Mouse (Mus musculus) stomach, embryonic 16.5 days (tissue): ENCODE measurements around the gene Rptor. TPM values are rescaled to one million over a fixed set of nuclear protein-coding genes. Genes with fewer than 3 reads are reported as not detected.
A peak's percentile ranks its signal among the peaks of the same experiment; 100 is the strongest.

Experiments
- ATAC-seq: fragments of 200-750 bp; cut with Nextera tagmentation; 2 replicates; pipeline ENCODE4 v1.8.0; 2017; ENCODE audit warnings: moderate number of reproducible peaks, moderate TSS enrichment; ENCODE audit not compliant: insufficient read depth, low FRiP score
- H3K27ac ChIP-seq: fragments of 300-500 bp; sonication (generic); 2 replicates; pipeline ENCODE4 v1.5.1; 2014; ENCODE audit warnings: low read length
- H3K27me3 ChIP-seq: fragments of 300-500 bp; sonication (generic); 2 replicates; pipeline ENCODE4 v1.6.1; 2014; ENCODE audit warnings: low read length, control low read depth, mixed read lengths; ENCODE audit not compliant: control insufficient read depth, insufficient read depth
- H3K36me3 ChIP-seq: fragments of 300-500 bp; sonication (generic); 2 replicates; pipeline ENCODE4 v1.6.1; 2014; ENCODE audit warnings: low read length; ENCODE audit not compliant: control insufficient read depth, insufficient read depth
- H3K4me1 ChIP-seq: fragments of 300-500 bp; sonication (generic); 2 replicates; pipeline ENCODE4 v1.6.1; 2014; ENCODE audit warnings: low read length, control low read depth, mixed read lengths; ENCODE audit not compliant: control insufficient read depth, insufficient read depth
- H3K4me2 ChIP-seq: fragments of 300-500 bp; sonication (generic); 2 replicates; pipeline ENCODE4 v1.6.1; 2014; ENCODE audit warnings: low read depth, low read length, mixed read lengths
- H3K4me3 ChIP-seq: fragments of 300-500 bp; sonication (generic); replicated peaks from 2 replicates; pipeline ENCODE4 v1.5.1; 2014; ENCODE audit warnings: mild to moderate bottlenecking, low read length
- H3K9ac ChIP-seq: fragments of 300-500 bp; sonication (generic); 2 replicates; pipeline ENCODE4 v1.6.1; 2014; ENCODE audit warnings: low read length
- H3K9me3 ChIP-seq: fragments of 300-500 bp; sonication (generic); replicated peaks from 2 replicates; pipeline ENCODE4 v1.6.1; 2016; ENCODE audit warnings: low read length, control low read depth; ENCODE audit not compliant: control insufficient read depth
- WGBS: fragments of 180-500 bp; shearing (Covaris S2); extraction: QIAGEN DNeasy Blood & Tissue Kit; methylation state at CpG from one replicate; pipeline ENCODE4 v1.1.7; 2014; 5-methylcytosine and 5-hydroxymethylcytosine counted together
- polyA plus RNA-seq: library from polyadenylated mRNA; unstranded; fragments of >200 nt; fragmentation: Nextera tagmentation; extraction: Ambion mirVana; gene quantifications from 2 replicates; pipeline ENCODE4 v1.2.1, GENCODE M21; 2015

Rptor gene
- polyA plus RNA-seq, 1 experiment from 2014 or later, result 6.1 TPM

DNA sequence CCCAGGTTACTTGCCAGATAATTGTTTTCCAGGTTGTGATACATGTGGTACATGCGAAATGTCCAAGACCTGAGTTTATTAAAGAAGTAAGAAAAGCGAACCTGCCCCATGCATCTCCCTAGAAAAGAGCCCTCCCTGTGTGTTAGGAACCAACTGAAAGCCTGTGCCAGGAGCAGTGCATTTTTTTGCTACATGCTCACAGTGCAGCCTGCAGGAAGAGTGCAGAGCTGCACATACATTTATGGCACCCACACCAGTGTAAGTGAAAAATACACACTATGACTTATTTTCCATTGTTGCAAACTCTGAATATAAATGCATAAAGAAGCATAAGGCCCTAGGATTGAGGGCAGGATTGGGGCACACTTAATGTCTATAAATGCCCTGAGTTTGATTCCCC is 178.5 kb downstream of the Rptor start:
- H3K27ac ChIP-seq, result no peak overlapping the region
- 91% methylated on average over 2 of the region's 2 CpGs for WGBS
- H3K27me3 ChIP-seq, result no peaks in the 10 kb centered on the region
- ATAC-seq, result no peak
- no peak overlapping the region for H3K4me2 ChIP-seq
- no peak overlapping the region for H3K9ac ChIP-seq
- no peak overlapping the region for H3K4me3 ChIP-seq
- H3K9me3 ChIP-seq, result peaks cover 3% of the 10 kb centered on the region; the same call in 1 of the 2 replicates
- H3K4me1 ChIP-seq, result peaks cover 9% of the 10 kb centered on the region
- H3K36me3 ChIP-seq, result no peaks in the 10 kb centered on the region

DNA sequence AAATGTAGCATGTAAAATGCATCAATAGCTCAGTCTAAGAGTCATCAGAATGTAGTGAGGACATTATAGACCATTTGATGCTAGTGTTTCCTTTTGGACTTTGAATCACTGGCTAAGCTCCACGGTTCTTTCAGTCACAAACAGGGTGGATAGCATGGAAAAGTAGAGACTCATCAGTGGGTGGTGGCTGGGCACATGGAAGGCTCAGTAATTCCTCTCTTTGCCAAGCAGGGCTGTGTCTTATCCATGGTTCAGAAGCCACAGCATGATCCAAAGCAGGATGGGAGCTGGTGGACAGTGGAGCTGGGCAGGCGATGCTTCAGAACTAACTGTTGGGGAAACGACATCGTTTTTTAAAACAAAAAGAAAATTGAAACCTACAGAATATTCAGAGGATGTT is 179.0 kb downstream of the Rptor start:
- H3K9me3 ChIP-seq, result no peaks in the 10 kb centered on the region
- H3K4me1 ChIP-seq, result peaks cover 9% of the 10 kb centered on the region
- 91% methylated on average over 4 of the region's 4 CpGs for WGBS
- H3K27me3 ChIP-seq, result no peaks in the 10 kb centered on the region
- no peaks in the 10 kb centered on the region for H3K36me3 ChIP-seq
- no peak overlapping the region for H3K9ac ChIP-seq
- ATAC-seq, result no peak
- no peak overlapping the region for H3K4me2 ChIP-seq
- H3K27ac ChIP-seq, result no peak overlapping the region
- H3K4me3 ChIP-seq, result no peak overlapping the region

DNA sequence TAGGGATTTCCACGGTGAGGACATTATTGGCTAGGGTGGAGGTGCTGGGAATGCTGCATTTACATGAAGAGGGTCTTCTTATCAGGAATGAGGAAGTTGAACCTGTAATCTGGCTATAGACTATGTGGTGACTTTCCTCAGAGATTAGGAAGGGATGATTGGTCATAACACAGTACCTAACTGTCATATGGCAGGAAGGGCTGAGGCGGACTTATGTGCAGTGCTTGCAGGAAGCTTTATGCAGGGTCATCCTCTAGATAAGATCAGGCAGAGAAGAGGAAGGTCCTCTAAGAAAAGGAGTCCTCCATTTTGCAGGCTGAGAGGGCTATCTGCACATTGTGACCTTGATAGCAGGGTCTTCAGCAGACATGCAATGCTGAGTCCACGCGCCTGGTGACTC is 180.9 kb downstream of the Rptor start:
- Histone ChIP-seq H3K4me2 (no peak overlapping the region), H3K9me3 (no peaks in the 10 kb centered on the region), H3K27me3 (no peaks in the 10 kb centered on the region), H3K9ac (no peak overlapping the region), H3K4me3 (no peak overlapping the region), H3K36me3 (no peaks in the 10 kb centered on the region), H3K27ac (no peak overlapping the region), H3K4me1 (peaks cover 10% of the 10 kb centered on the region)
- WGBS, result 86% methylated on average over 4 of the region's 4 CpGs
- no peak for ATAC-seq

DNA sequence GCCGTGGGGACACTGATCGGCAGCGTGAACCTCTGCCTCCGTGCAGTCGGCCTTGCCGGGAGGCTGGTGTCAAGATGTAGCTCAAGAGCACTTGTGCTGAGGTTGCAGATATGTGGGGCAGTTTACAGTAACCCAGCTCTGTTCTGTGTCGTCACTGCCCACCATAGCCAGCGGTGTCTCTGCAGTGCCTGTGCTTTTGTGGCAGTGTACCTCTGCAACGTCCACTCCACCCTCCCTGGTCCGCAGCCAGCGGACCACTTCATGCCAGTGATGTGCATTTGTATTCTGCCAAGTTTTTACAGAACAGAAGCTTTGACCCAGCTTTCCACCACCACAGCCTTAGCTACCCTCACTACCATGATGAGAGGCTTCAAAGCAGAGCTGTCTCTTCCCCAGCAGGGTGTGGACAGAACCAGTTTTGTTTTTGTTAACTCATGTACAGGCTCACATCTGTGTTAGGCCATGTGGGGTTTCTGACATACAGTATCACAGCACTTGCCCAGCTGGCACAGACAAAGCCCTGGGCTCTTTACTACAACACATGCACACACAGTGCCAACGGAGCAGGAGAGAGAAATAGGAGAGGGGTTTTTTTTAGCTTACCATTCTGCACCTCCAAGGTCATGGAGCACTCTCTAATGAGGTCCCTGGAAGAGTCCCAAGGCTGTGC is 182.1 kb downstream of the Rptor start:
- H3K4me3 ChIP-seq, result no peak overlapping the region
- no peak overlapping the region for H3K27ac ChIP-seq
- no peaks in the 10 kb centered on the region for H3K27me3 ChIP-seq
- H3K36me3 ChIP-seq, result no peaks in the 10 kb centered on the region
- 89% methylated on average over 12 of the region's 12 CpGs for WGBS
- peaks cover 12% of the 10 kb centered on the region for H3K4me1 ChIP-seq
- no peak overlapping the region for H3K4me2 ChIP-seq
- ATAC-seq, result no peak
- H3K9ac ChIP-seq, result no peak overlapping the region
- no peaks in the 10 kb centered on the region for H3K9me3 ChIP-seq

DNA sequence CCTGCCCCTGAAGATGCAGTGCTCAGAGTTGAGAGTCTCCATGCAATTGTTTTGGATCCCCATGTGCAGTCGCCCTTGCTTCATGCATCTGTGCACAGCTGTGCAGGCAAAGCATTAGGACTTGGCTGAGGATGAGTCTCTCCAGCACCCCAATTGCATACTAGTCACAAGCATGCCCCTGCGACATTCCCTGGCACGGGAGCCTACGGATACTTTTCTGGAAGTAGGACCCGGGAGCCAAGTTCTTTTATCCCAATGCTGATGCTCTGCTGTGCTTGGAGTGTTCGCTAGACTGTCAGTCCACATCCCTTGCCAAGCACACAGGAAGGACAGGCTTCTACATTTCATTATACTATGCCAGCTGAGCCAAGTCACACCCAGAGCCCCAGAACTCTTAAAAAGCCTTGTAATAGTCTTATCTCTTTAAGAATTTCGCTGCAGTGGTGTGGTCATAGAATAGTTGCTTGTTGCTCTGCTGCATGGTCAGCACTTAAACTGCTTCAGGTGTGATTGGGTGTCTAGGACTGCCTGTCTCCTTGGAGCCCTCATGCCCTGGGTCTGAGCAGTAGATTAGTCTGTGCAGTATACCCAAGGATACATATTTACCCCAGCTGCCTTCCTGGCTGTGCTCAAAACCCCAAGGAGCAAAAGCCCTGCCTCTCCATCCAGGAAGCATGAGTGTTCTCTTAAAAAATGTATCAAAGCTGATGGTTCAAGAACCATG is 183.1 kb downstream of the Rptor start:
- ATAC-seq, result no peak

DNA sequence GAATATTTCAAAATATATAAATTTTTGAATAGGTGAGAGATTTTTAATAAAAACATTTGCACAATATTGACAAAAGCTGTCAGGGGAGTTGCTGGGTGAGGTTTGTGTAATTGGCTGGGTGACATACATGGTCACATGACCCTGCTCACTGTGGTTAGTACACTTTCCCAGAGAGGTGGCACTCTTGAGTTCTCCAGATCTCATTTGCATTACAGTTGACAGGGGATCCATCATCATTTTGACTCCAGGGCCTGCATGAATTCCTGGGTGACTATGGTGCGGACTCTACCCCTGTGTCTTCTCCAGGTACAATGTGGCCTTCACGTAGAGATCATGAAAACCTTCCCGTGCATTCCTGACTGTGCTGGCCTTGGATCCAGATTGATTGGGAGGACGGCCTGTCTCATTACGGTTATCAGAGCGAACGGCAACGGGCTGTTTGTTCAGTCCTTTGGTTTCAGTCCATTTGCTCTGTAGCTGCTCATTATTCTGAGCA is 183.7 kb downstream of the Rptor start:
- Histone ChIP-seq H3K4me3 (no peak overlapping the region), H3K27ac (no peak overlapping the region), H3K4me1 (peaks cover 12% of the 10 kb centered on the region), H3K36me3 (no peaks in the 10 kb centered on the region), H3K27me3 (no peaks in the 10 kb centered on the region), H3K9ac (no peak overlapping the region), H3K4me2 (no peak overlapping the region), H3K9me3 (no peaks in the 10 kb centered on the region)
- peak; percentile 68; the same call in 1 of the 2 replicates for ATAC-seq
- 68% methylated on average over 8 of the region's 8 CpGs for WGBS

More for the DNA sequence above, 183.1 kb downstream of the Rptor start:
- Histone ChIP-seq H3K27ac (peak overlapping the region; percentile 9), H3K36me3 (no peaks in the 10 kb centered on the region), H3K4me3 (no peak overlapping the region), H3K9me3 (no peaks in the 10 kb centered on the region), H3K4me2 (no peak overlapping the region), H3K4me1 (peaks cover 12% of the 10 kb centered on the region), H3K9ac (no peak overlapping the region), H3K27me3 (no peaks in the 10 kb centered on the region)
- WGBS, result 81% methylated on average over 7 of the region's 7 CpGs

DNA sequence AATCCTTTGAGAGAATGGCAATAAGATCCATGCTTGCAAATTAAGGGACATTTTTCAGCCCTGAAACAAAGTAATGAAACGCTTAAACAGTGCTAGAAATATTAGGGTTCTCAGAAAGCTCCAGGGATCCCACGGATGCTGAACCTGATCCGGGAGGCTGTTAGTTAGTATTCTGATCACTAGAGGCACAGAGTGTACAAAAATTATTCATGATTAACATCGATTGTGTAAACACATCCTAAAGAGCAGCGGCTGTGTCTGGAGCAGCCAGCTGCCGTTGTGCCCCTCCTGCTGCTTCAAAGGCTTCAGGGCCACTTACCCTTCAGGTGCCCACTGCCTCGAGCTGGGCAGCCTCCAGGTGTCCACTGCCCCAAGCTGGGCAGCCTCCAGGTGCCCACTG is 185.8 kb downstream of the Rptor start:
- WGBS, result 47% methylated on average over 7 of the region's 7 CpGs
- H3K27me3 ChIP-seq, result no peaks in the 10 kb centered on the region
- H3K9ac ChIP-seq, result no peak overlapping the region
- H3K9me3 ChIP-seq, result no peaks in the 10 kb centered on the region
- no peak overlapping the region for H3K4me2 ChIP-seq
- peaks cover 15% of the 10 kb centered on the region for H3K4me1 ChIP-seq
- no peak overlapping the region for H3K27ac ChIP-seq
- H3K4me3 ChIP-seq, result no peak overlapping the region
- no peaks in the 10 kb centered on the region for H3K36me3 ChIP-seq
- ATAC-seq, result no peak

DNA sequence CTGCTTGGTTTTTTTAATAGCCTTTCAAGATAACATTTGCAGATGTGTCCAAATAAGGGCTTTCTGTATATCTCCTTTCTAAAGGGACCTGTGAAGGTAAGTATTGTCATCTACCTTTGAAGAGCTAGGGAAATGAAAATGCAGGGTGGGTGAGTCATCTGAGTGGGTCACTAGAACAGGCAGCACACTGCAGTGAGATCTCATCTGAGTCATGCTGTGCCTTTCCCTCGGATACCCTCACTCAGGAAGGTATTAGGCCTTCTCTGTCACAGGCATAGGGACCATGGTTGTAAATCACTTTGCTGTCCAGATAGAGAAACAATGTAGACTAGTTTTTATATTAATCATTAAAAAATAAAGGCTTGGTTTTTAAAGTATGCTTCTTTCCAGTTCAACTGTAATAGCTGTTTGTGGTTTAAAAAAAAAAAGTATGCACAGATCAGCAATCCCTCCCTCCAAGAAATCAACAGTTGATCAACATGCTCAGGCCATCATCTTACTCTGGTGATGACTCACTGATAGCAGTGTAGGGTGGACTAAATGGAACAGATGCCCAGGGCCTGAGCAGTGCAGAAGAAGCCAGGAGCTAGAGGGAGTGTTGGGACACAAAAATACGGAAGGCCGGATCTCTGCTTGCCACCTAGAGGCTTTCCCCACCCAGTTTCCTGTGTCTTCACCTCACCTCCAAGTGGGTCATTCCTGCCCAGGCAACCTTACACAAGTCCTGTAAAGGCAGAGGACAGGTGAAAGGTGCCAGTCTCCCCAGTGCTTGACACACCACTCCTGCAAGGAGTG is 186.4 kb downstream of the Rptor start:
- Histone ChIP-seq H3K4me1 (peaks cover 16% of the 10 kb centered on the region), H3K36me3 (no peaks in the 10 kb centered on the region), H3K27ac (no peak overlapping the region), H3K27me3 (no peaks in the 10 kb centered on the region), H3K9me3 (no peaks in the 10 kb centered on the region), H3K9ac (no peak overlapping the region), H3K4me3 (no peak overlapping the region), H3K4me2 (no peak overlapping the region)
- WGBS, result 70% methylated on average over 3 of the region's 3 CpGs
- no peak for ATAC-seq
